Mouse (Mus musculus) embryonic fibroblast, embryonic 13.5 days (primary cell): Measurements from ENCODE around the gene Gm10800. TPM values are rescaled to one million over a fixed set of nuclear protein-coding genes. Genes with fewer than 3 reads are reported as not detected.
"Not testable (repeated sequence)": the region's sequence is repeated elsewhere in the genome, so short reads cannot be mapped to it uniquely, and the experiment has no call there.

ENCODE experiments used
- H3K27ac ChIP-seq: 2 replicates; pipeline ENCODE4 v1.5.1; 2012; ENCODE audit warnings: low read length, control low read depth, inconsistent platforms; ENCODE audit not compliant: insufficient read depth
- H3K4me1 ChIP-seq: 2 replicates; pipeline ENCODE4 v1.6.1; 2011; ENCODE audit warnings: low read length; ENCODE audit not compliant: control insufficient read depth, insufficient read depth
- H3K4me3 ChIP-seq: 2 replicates; pipeline ENCODE4 v1.5.1; 2011; ENCODE audit warnings: mild to moderate bottlenecking, control low read depth, low read length; ENCODE audit not compliant: insufficient read depth
- CTCF ChIP-seq: IDR thresholded peaks from 2 replicates; pipeline ENCODE4 v1.5.1; 2011; ENCODE audit warnings: mild to moderate bottlenecking, control low read depth, low read length, moderate library complexity, borderline replicate concordance; ENCODE audit not compliant: insufficient read depth
- POLR2A ChIP-seq: IDR thresholded peaks from 2 replicates; pipeline ENCODE4 v1.6.1; 2011; ENCODE audit warnings: low read depth, mild to moderate bottlenecking, control low read depth, low read length, moderate library complexity
- polyA plus RNA-seq: library from polyadenylated mRNA; stranded (reverse); fragments of >200 nt; gene quantifications from 2 replicates; pipeline ENCODE4 v1.2.4, GENCODE M21; 2011; ENCODE audit warnings: low read depth; ENCODE audit not compliant: missing spikeins, insufficient read length

Gene Gm10800
- 12.7 and 40.3 TPM in 2 replicates for polyA plus RNA-seq

DNA sequence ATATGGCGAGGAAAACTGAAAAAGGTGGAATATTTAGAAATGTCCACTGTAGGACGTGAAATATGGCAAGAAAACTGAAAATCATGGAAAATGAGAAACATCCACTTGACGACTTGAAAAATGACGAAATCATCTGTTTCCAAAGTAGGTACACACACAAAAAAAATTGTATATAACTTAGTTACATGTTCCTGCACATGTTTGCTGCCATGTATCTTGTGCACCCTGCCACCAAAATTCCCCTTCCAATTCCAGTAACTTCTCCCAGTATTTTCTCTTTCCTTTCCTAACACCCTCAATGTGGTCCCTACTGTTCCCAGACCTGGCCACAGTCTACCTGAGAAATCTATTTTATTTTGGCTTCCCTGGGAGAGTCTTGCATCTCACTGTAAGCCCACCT is at the start of gene Gm10800:
Gm10800 (minus strand) TSS at position 101 of the 400 bp plus-strand sequence.
- not testable (repeated sequence) for H3K4me3 ChIP-seq, H3K4me1 ChIP-seq, H3K27ac ChIP-seq

GRCm38 (mm10) chr2:98697533-98697932 is 30.4 kb upstream of the Gm10800 start:
- Histone ChIP-seq H3K4me3 (no peak overlapping the region), H3K4me1 (no peaks in the 10 kb centered on the region), H3K27ac (no peak overlapping the region)
- no peak for TF ChIP-seq CTCF
- TF ChIP-seq POLR2A, result no peak

GRCm38 (mm10) chr2:98661937-98662336 is 5.2 kb downstream of the Gm10800 start, which contains the start of gene Gm10801:
Gene Gm10801, plus strand, starts transcription at chr2:98662237.
- not testable (repeated sequence) for H3K27ac ChIP-seq, H3K4me3 ChIP-seq, H3K4me1 ChIP-seq

Other genes starting within 250 kb of the Gm10800 start
- 4.3 and 11.6 TPM in 2 replicates for gene Gm10801, start 5.1 kb downstream of the Gm10800 start, polyA plus RNA-seq